Mouse (Mus musculus) liver, postnatal 0 days (tissue): ENCODE measurements around the gene Ppp1r12b.

Source experiments
- CTCF ChIP-seq: sonication (generic); IDR thresholded peaks from 2 replicates; pipeline ENCODE4 v1.5.1; 2016; ENCODE audit warnings: antibody characterized with exemption, low read depth
- EP300 ChIP-seq: IDR thresholded peaks from 2 replicates; pipeline ENCODE4 v1.6.1; 2016; ENCODE audit warnings: antibody characterized with exemption, low read depth, mild to moderate bottlenecking

DNA sequence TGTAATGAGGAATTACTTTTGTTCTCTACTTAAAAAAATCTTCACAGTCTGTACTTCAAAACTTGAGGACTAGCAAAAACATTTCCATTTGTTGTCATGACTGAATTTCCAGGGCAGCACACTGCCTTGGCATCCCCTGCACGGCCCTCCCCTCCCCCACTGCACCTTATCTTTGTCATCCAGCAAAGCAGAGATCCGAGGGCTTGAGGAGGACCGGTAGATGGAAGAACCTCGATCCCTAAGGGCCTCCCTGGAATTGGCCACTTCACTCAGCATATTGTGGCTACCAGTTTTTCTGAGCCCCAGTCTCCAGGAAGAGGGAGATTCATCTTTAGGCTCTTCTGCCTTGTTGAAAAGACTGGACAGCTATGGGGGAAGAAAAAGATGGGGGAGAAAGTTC, 79.9 kb downstream of the Ppp1r12b start:
- TF ChIP-seq CTCF (no peak), EP300 (no peak)
